Mouse (Mus musculus): Measurements from ENCODE around the gene Creld2.

Gene Creld2

GRCm38 (mm10) chr15:88854119-88854968 lies 34.9 kb downstream of the Creld2 start:
- no peak for DNase-seq

GRCm38 (mm10) chr15:88854969-88855830 lies 35.8 kb downstream of the Creld2 start:
- DNase-seq: no peak

GRCm38 (mm10) chr15:88855896-88856417 lies 36.5 kb downstream of the Creld2 start:
- DNase-seq: no peak

GRCm38 (mm10) chr15:88856613-88857012 lies 37.2 kb downstream of the Creld2 start:
- no peak for DNase-seq

GRCm38 (mm10) chr15:88857361-88857760 lies 37.9 kb downstream of the Creld2 start:
- no peak for DNase-seq

GRCm38 (mm10) chr15:88858141-88858541 lies 38.7 kb downstream of the Creld2 start:
- DNase-seq: no peak

- no peak for DNase-seq
Observed at GRCm38 (mm10) chr15:88858707-88859106, 39.3 kb downstream of the Creld2 start.

GRCm38 (mm10) chr15:88859206-88859970 lies 39.9 kb downstream of the Creld2 start:
- DNase-seq: no peak

GRCm38 (mm10) chr15:88860781-88861180 lies 41.3 kb downstream of the Creld2 start:
- DNase-seq: no peak

- DNase-seq: peak; percentile 92 to 93
Observed at GRCm38 (mm10) chr15:88861772-88862622, 42.6 kb downstream of the Creld2 start, which contains the start of gene Pim3. Pim3 (plus strand) TSS chr15:88862186.

- DNase-seq: peak; percentile 52 to 55
Observed at GRCm38 (mm10) chr15:88862881-88863694, 43.6 kb downstream of the Creld2 start.

GRCm38 (mm10) chr15:88863695-88864231 lies 44.3 kb downstream of the Creld2 start:
- DNase-seq: peak; percentile 65 to 71

- DNase-seq: no peak
Observed at GRCm38 (mm10) chr15:88864270-88865030, 45.0 kb downstream of the Creld2 start.

- DNase-seq: no peak
Observed at GRCm38 (mm10) chr15:88865061-88865460, 45.6 kb downstream of the Creld2 start.

GRCm38 (mm10) chr15:88865888-88866695 lies 46.6 kb downstream of the Creld2 start:
- DNase-seq: no peak

- DNase-seq: no peak
Observed at GRCm38 (mm10) chr15:88866934-88867356, 47.5 kb downstream of the Creld2 start.

- no peak for DNase-seq
Observed at GRCm38 (mm10) chr15:88867368-88868023, 48.0 kb downstream of the Creld2 start.

Data from thymus, adult 18-20 months (tissue).